Mouse (Mus musculus) left cerebral cortex, adult 8-10 months (tissue): ENCODE results near the gene Car10. TPM values are rescaled to one million over a fixed set of nuclear protein-coding genes. Genes with fewer than 3 reads are reported as not detected.
A peak's percentile ranks its signal among the peaks of the same experiment; 100 is the strongest.

ENCODE experiments used
- DNase-seq, 2 experiments: peaks; one replicate each; pipeline ENCODE4 v3.0.0; 2022; ENCODE audit warnings: low spot score in 2 of 2
- total RNA-seq, 4 experiments: library from RNA; stranded (reverse); gene quantifications; 2 replicates each; pipeline ENCODE4 v1.2.4; 2022

The Car10 gene
- 100 to 1,000 TPM; 109 to 120 (median 112) TPM for total RNA-seq

DNA sequence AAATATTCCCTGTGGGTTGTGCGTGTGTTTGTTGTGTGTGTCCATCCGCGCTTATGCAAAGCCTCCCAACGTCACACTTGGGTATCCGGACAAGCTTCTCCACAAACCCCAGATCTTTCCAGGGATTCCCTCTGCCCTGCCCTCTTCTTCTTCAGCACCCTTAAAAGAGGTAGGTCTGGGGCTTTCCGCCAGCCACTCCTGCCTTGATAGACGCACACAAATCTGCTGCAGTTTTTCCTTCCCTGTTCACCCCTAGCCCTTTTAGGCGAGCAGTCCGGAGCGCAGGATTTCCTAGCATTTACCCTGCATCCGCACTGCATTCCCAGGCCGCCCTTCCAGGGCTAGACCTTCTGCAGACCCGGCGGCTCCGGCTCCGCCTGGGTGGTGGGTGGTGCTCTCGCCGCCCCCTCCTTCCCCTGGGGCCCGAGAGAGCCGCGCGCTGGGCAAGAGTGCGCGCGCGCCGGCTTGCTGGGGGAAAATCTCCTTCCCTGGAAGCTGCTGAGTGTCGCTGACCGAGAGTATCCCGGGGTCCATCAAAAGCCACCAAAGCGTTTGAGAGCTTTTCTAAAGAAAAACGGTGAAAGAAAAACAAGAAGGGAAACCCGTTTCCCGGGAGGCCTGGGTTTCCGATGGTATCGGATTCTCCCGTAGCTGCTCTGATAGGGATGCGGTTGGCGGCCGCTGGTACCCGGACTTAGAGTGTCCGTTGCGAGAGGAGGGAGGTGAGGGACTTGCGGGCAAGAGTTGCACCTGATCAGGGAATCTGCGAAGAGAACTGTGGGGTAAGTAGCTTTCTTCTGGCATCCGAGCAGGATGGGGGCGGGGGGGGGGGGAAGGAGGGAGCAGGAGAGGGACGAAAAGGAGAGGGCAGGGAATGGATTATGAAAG lies at the start of gene Car10:
TSS of gene Car10 (plus strand) at position 88 of the 888 bp plus-strand sequence.
- peak; percentile 36 to 50 for DNase-seq

DNA sequence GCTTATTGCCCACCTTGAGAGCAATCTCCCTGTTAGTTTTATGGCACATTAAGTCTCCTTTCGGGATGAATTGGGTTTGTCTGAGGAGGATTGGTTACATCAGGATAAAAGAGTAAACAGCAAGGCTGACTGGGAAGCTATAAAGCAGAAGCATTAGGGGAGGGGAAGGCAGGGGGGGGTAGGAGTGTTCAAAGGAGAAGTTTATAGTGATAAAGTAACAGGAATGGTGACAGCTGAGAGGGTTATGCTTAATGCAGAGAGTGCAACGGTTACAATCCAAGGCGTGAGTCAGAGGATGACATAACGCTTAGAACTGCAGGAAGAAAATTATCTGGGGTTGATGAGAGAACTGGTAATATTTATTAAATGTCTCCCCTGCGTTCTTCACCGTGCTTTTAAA lies 32.8 kb upstream of the Car10 start:
- no peak for DNase-seq

DNA sequence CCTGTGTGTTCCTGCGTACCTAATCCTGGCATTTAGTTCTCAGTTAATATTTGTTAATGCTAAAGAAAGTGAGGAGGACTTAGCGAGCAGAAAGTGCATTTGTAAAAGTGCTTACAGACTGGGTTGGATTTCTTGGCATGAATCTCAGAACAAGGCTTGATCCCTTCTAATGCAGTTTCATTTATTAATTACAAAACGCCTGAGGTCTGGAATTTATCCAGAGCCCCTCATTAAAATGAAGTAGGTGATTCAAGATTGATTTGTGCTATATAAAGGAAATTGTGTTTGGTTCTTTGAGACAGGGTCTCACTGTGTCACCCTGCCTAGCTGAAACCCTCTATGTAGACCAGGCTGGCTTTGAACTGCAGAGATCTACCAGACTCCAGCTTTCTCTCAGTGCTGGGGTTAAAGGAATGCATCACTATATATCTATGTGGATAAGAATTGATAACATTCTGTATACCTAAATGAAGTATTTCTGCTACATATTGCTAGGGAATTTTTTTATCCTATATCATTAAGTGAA lies 32.1 kb upstream of the Car10 start:
- no peak for DNase-seq

DNA sequence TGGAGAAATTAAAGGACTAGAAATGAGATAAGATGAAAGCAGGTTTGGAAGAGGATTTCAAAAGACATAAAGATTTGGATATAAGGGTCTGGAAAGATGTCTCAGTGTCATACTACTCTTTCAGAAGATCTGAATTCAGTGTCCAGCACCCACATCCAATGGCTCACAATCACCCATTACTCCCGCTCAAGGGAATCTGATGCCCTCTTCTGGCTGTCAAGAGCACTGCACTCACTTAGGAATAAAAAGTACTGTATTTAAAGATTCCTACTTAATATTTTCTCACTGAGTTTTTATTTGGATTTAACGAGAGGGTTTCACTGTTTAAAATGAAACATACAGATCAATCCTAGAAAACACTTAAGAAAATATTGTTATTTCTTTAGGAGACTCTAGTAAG lies 2.2 kb upstream of the Car10 start:
- no peak for DNase-seq

DNA sequence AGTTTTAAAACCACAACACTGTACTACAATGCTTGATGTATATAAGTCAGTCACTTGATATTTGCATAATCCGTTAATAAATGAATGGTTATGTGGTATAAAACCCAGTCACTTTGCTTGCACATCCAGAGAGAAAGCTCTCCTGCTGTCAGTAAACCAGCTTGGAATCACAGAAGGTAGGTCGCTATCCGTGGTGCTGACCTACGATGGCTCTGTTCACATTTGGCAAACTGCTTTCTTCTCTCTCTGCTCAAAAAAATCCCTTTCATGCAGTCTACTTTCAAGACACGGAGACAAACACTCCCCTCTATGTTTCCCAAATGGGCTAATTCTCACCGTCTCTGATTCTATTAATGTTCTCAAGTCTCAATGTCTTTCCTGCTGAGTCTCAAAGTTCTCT lies 827 bp upstream of the Car10 start:
- no peak for DNase-seq

DNA sequence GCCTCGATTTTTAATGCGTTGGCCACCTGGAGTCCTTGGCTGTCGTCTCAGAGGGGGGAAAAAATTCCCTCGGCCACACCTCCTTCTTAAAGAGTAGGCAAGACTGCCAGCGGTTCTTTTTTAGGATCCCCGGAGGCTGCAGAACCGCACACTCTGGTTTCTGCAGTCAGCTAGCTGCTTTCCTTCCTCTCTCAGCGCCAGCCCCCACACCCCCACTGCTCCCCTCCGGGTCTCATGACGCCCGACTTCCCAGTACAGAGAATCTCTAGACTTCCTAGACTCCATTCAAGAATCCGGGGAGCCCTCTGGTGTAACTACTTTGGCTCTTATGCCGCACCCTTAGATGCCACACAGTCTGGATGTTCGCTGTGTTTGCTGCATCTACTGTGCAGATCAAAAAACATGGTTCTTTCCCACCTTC lies 387 bp upstream of the Car10 start:
- DNase-seq = peak; percentile 45 to 70

DNA sequence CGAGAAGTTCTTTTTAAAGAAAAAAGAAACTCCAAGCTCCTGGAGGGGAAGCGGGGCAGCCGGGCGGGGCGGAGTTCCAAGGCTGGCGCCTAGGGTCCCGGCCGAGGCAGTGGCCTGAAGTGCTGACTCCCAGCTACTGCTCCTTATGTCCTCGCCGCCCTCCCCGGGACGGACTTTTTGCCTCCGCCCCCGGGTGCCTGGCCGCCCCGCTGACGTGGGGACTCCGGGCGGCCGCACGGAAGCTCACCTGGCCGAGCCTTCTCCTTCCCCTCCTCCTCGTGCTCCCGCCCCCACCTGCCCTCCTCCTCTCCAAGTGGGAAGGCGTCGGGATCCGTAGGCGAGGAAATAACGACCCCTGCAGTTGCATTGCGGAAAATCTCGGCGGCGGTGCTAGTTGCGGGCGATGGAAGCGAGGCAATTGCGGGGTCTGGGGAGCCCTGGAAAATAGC lies 1.1 kb downstream of the Car10 start:
- DNase-seq = peak; percentile 34 to 39

DNA sequence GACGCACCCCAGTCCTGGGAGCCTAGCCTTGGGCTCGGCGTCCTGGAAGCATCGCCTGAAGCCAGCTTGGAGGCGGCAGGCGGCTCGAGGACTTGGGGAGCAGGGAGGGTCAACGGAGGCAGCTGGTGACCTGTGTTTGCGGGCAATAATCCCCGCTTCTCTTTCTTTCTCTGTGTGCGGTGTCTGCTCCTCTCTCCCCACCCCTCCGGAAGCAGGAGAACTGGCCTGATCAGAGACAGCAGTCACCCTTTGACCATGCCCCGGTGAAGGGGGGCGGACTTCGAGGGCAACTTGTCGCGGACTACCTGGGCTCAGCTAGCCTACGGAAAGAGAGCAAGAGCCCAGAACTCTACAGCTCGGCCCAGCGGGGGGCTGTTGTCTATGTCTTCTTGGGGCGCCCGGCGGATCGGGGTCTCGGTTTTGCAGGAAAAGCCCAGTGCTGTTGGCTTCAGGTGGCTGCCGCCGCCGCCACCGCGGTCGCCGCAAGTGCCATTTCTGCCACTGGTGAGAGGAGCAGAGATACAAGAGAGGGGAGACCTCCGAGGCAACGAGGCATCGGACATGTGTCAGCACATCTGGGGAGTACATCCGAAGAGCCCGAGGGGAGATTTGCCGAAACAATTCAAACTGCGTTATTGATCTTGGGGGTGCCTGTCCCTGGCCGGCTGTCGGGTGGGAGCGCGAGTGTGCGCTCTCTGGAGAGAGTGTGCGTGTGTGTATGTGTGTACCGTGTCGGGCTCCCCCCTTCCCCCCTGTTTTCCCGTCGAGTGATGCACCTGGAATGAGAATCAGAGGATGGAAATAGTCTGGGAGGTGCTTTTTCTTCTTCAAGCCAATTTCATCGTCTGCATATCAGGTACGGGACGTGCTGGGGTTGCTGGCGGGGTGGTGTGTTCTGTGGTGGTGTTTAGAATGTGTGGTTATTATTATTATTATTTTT lies 1.9 kb downstream of the Car10 start:
- peak in 1 of 2 experiments; percentile 10 for DNase-seq

DNA sequence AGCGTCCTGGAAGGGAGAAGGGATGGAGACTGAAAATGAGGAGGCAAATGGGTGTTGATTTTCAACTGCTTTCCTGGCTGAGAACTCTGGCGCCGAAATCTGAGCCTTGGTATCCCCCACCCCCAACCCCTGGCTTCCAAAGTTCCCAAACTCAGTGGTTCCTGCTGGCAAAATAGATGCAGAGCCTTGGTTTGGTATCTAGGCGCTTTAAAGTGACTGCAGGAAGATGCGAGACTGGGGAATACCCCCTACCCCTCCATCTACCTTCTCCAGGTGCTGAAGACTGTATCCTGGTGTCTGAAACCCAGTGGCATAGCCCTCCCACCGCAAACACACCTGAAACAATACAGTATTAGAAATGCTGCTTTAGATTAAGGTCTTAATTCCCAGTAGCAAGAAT lies 2.8 kb downstream of the Car10 start:
- DNase-seq = peak in 1 of 2 experiments; percentile 13

DNA sequence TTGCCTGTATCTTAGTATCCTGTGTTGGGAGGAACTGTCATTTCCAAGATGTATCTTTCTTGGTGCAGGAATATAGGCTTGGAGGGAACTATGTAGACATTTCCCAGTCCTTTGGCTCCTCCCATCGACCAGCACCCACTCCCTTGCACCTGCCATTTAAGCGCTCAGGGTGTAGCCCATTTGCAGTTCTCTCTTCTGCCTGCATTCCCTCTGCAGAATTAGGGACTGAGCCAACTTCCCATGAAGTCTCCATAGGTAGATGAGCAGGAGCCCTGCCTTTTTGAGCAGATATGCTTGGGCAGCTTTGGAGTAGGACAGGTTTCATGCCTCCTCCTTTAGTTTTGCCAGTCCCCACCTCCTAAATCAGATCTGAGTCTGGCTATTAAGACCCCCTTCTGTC lies 3.3 kb downstream of the Car10 start:
- peak in 1 of 2 experiments; percentile 46 for DNase-seq

DNA sequence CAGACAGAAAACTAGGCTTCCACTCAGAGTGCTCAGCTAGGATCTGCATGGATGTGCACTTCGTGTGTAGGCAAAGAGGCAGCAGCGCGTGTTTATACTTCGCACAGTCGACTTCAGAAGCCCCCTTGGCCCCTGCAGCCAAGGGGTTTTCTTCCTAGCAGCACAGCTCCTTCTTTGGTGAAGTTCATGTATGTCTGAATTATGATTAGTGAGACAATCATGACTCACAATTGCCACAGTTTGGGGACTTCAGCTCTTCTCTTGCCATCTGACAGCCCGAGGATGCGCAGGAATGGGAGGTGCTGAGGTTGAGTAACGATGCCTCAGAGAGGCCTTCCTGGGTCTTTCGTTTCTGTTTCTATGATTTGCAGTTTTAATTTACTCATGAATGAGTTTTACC lies 4.5 kb downstream of the Car10 start:
- no peak for DNase-seq

DNA sequence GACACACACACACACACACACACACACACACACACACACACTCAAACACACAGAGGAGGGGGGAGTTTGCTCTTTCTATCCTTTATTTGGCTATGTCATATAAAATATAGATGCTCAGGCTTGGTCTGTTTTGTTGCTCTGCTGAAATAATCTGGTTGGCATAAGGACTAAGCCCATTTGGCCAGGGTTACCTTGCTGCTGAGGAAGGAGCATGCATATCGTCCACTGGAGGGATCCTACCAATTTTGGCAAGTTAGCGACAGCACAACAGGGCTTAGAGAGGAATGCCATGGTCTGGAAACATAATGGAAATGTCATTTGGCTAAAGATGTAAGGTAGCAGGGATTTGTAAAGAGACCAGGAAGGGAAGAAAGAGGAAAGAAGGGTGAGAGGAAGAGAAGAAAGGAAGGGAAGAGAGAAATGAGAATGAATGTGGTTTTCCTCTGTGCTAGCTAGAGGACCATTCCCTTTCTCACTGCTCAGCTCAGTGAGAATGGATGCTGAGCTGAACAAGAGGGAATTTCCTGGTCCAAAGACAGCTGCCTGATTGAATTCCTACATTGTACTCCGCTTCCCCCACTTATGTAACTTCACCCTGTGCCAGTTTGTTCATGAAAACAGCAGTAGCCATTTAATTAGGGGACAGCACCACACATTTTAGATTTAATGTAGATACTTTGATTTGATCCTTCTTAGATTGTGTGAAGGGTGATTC lies 5.4 kb downstream of the Car10 start:
- DNase-seq = no peak

DNA sequence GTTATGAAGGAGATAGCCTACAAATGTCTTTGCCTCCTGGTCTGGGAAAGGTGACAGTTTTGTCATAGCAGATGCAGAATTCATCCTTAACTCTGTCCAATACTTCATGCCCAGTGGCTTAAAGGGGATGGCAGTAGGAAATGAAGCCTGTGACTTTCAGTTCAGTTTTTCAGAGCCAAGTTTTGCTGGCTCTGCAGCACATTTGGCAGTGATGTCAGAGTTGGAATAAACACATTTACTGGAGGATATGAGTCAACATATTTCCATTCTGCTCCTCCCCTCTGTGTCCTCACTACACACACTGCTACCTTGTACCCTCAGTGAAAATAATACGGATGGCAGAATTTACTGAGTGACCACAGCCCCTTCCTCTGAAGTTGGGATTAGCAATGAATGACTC lies 11.6 kb downstream of the Car10 start:
- DNase-seq = no peak

DNA sequence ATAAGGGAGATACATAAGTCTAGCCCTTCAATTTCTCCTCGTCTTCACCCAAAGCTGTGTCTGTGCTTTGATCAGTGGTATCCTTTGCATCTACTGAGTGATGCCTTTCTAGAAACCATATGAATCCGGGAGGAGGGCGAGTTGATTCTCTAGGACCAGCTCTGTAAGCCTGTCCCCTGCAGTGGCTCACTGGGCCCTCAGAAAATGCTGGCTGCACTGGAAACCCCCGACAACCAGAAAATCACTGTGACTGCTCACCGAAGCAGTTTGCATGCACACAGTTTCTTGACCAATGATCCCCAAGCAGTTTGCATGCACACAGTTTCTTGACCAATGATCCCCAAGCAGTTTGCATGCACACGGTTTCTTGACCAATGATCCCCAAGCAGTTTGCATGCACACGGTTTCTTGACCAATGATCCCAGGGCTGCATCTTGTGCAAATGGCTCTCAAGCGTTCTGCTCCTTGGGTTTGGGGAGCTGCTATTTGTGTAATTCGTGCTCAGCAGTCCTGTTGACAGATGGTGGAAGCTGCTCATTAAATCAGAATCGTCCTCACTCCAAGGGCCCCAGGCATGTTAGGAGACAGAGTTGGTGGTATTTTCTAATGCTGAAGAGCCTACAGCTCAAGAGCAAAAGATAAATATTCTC lies 23.1 kb downstream of the Car10 start:
- DNase-seq = peak in 1 of 2 experiments; percentile 47

DNA sequence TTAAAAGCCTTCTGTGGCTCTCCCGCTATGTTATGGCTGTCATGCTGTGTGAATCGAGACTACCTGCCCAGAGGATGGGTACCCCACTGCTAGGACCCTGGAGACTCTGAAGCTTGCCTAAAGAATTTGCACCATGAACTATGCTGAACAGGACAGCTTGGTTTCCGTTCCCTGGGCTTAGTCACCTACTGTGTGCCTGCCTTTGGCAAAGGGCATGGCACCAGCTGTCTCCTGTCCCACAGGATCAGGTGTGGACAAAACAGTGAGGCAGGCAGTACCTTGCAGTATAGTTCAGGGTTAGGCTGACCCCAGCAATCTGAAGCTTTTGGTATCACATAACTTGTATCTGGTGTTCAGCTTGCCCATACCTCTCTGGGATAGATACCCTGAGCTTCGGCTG lies 25.9 kb downstream of the Car10 start:
- no peak for DNase-seq

DNA sequence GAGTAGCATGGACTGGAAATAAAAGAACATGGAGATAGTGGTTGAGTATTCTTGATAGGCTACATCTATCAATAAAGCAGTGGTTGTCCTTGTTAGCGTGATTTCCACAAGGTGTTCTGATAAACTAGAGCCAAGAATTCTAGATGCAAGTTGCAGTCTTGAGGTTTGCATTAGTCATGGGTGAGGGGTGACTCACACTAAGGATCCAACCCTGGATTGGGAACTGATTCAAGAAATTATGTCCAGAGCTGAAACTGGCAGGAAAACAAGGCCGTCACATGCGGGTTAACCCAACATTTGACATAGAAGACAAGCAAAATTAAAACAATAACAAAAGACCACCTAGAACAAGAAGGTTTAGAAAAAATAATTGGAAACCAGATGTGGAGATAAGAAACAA lies 28.6 kb downstream of the Car10 start:
- no peak for DNase-seq

DNA sequence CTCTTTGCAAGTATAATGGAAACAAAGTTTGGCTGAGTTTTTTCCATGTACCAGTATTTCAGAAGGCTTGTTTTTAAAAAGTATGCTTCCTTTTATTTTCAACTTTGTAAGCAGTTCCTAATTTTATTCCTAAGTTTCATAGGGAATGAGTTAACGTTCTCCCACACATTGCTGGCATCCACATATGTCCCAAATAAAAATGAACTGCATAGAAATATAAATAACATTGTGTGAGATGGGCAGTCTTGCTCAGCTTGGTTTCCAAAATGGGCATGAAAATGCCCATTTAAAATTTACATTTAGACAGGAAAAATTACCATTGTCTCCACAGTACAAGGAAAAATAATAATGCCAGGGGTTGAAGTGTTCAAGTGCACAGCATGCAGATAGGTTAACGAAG lies 30.7 kb downstream of the Car10 start:
- DNase-seq = no peak

DNA sequence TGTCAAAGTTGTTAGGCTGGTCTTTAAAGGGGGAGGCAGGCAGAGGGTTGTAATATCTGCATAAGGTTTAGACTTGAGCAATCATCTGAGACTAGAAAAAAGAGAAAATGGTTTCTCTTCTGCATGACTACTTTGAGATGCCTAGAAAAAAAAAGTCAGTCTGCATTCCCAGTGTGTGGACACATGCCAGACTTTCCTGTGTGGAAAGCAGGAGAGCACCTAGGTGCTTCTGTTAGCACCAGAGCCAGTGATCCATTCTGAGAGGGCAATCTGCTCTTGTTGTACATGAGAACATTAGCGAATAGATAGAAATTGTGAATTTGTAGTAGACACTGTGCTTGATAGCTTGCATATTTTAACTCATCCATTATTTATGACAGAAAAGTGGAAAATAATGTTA lies 40.0 kb downstream of the Car10 start:
- no peak for DNase-seq

DNA sequence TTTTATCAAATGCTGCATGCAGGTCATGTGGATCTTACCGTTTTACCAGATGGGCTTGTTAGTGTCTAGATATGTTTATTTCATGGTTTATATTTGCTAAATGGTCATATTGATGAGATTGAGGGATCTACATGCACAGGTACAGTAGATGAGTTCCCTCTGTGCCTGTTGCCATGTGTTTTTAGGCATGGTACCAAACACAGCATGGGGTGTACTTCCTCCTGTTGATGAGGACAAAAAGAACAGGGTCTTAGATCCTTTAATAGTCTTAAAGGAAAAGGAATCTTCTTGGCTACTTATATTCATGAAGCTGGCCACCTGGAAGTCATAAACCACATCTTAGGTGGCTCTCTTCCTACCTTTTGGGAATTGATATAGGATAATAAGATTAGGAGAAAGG lies 43.9 kb downstream of the Car10 start:
- DNase-seq = no peak

DNA sequence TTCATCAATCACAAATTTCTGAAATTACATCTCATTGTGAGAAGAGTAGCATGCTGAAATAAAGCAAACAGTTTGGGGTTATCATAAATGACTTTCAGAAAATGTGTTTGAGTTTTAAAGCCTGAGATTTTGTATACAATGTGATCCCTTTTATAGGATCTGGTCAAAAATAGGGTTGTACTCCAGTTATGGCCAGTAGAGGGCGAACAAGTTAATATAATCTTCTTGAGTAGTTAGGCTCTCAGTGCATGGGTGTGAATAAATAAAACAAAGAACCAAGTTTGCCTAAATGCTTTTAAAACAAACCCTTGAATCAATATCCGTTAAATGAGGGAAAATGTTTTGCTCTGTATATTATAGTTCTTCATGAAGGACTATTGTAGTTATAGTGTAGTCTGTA lies 46.7 kb downstream of the Car10 start:
- no peak for DNase-seq

DNA sequence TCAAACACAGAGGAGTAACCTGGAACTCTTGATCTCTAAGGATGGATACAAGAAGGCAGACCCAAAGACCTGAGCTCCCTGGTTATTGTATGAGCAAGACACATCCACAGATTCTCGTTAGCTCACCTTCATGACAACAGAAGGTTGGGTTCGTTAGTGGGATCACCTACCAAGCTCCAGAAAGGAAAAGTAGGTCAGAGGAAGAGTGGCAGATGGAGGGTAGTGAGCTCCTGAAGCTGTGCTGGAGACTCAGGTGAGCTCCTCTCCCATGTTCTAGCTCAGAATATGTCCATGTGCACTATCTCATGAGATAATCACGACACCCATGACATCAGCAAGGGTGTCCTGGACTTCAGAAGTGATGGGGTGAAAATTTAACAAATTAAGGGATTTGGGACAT lies 57.1 kb downstream of the Car10 start:
- no peak for DNase-seq
